Mouse (Mus musculus) heart, embryonic 11.5 days (tissue): ENCODE data around the gene Mettl16. TPM values are rescaled to one million over a fixed set of nuclear protein-coding genes. Genes with fewer than 3 reads are reported as not detected.

Source experiments
- ATAC-seq: fragments of 200-750 bp; cut with Nextera tagmentation; replicated peaks from 2 replicates; pipeline ENCODE4 v1.8.0; 2017; ENCODE audit warnings: moderate library complexity; ENCODE audit not compliant: insufficient number of reproducible peaks, low FRiP score, low TSS enrichment
- H3K27ac ChIP-seq: fragments of 300-500 bp; sonication (generic); 2 replicates; pipeline ENCODE4 v1.5.1; 2014; ENCODE audit warnings: mild to moderate bottlenecking, low read depth, low read length
- H3K27me3 ChIP-seq: fragments of 300-500 bp; sonication (generic); 2 replicates; pipeline ENCODE4 v1.6.1; 2014; ENCODE audit warnings: mild to moderate bottlenecking, low read length, mixed read lengths; ENCODE audit not compliant: control insufficient read depth, insufficient read depth
- H3K36me3 ChIP-seq: fragments of 300-500 bp; sonication (generic); 2 replicates; pipeline ENCODE4 v1.6.1; 2014; ENCODE audit warnings: mild to moderate bottlenecking, low read length, moderate library complexity, mixed read lengths; ENCODE audit not compliant: control insufficient read depth, insufficient read depth
- H3K4me1 ChIP-seq: fragments of 300-500 bp; sonication (generic); 2 replicates; pipeline ENCODE4 v1.6.1; 2014; ENCODE audit warnings: low read length; ENCODE audit not compliant: control insufficient read depth, insufficient read depth
- H3K4me2 ChIP-seq: fragments of 300-500 bp; sonication (generic); 2 replicates; pipeline ENCODE4 v1.6.1; 2014; ENCODE audit warnings: mild to moderate bottlenecking, moderate library complexity
- H3K4me3 ChIP-seq: fragments of 300-500 bp; sonication (generic); 2 replicates; pipeline ENCODE4 v1.5.1; 2014; ENCODE audit warnings: low read depth, low read length
- H3K9ac ChIP-seq: fragments of 300-500 bp; sonication (generic); 2 replicates; pipeline ENCODE4 v1.6.1; 2014; ENCODE audit warnings: mild to moderate bottlenecking, low read depth, low read length, moderate library complexity
- H3K9me3 ChIP-seq: fragments of 300-500 bp; sonication (generic); replicated peaks from 2 replicates; pipeline ENCODE4 v1.6.1; 2016; ENCODE audit warnings: low read length; ENCODE audit not compliant: control insufficient read depth
- WGBS: fragments of 180-500 bp; shearing (Covaris S2); extraction: QIAGEN DNeasy Blood & Tissue Kit; methylation state at CpG from one replicate; pipeline ENCODE4 v1.1.7; 2014; ENCODE audit not compliant: insufficient replicate concordance; 5-methylcytosine and 5-hydroxymethylcytosine counted together
- polyA plus RNA-seq: library from polyadenylated mRNA; unstranded; fragments of >200 nt; fragmentation: Nextera tagmentation; extraction: Ambion mirVana; gene quantifications from 2 replicates; pipeline ENCODE4 v1.2.1, GENCODE M21; 2014

The Mettl16 gene
- polyA plus RNA-seq, 1 experiment from 2014 or later = 28.5 TPM

DNA sequence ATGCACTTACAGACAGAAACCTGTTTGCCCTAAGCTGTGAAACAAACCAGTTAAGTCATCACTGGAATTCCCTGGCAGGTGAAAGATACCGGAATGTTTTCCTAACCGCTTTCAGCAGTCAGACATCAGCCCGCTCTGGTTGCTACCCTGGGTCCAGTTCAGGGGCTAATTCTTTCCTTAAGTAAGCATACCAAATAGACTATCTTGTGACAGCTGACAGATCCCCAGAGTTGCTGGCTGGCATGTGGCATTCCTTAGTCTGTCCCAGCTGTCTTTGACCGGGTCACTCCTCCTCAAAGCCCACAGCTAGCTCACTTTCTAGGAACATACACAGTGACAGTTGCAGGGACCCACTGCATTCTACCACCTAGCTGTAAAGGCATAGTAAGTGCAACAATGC lies 22.6 kb upstream of the Mettl16 start:
- H3K27ac ChIP-seq = peak overlapping the region; percentile 73
- peaks cover 13% of the 10 kb centered on the region for H3K4me1 ChIP-seq
- 22% methylated on average over 4 of the region's 4 CpGs for WGBS
- no peak overlapping the region for H3K9ac ChIP-seq
- no peaks in the 10 kb centered on the region for H3K27me3 ChIP-seq
- no peak overlapping the region for H3K4me2 ChIP-seq
- no peaks in the 10 kb centered on the region for H3K9me3 ChIP-seq
- H3K36me3 ChIP-seq = no peaks in the 10 kb centered on the region
- no peak overlapping the region for H3K4me3 ChIP-seq
- ATAC-seq = peak; percentile 65

DNA sequence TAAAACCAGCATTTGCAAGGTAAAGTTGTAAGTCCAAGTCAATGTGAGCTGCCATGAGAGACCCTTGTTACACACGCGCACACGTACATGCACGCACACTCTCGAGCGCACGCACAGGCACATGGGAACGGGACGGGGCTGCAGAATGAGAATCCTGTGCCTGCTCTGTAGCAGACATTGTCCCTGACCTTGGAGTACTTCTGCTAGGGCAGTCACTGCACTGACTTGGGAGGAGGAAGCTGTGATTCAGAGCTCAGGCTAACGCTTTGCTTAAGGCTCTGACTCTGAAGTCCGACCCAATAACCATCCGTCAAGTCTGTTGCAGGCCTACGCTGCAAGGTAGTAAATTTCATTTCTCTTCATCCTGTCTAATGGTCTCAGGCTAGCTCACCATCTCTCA lies 21.4 kb upstream of the Mettl16 start:
- H3K27me3 ChIP-seq = no peaks in the 10 kb centered on the region
- peaks cover 13% of the 10 kb centered on the region for H3K4me1 ChIP-seq
- H3K27ac ChIP-seq = peak overlapping the region; percentile 73; the same call in 1 of the 2 replicates
- WGBS = 84% methylated on average over 13 of the region's 13 CpGs
- H3K9me3 ChIP-seq = no peaks in the 10 kb centered on the region
- no peak overlapping the region for H3K9ac ChIP-seq
- ATAC-seq = no peak
- H3K4me2 ChIP-seq = no peak overlapping the region
- H3K36me3 ChIP-seq = no peaks in the 10 kb centered on the region
- H3K4me3 ChIP-seq = no peak overlapping the region

DNA sequence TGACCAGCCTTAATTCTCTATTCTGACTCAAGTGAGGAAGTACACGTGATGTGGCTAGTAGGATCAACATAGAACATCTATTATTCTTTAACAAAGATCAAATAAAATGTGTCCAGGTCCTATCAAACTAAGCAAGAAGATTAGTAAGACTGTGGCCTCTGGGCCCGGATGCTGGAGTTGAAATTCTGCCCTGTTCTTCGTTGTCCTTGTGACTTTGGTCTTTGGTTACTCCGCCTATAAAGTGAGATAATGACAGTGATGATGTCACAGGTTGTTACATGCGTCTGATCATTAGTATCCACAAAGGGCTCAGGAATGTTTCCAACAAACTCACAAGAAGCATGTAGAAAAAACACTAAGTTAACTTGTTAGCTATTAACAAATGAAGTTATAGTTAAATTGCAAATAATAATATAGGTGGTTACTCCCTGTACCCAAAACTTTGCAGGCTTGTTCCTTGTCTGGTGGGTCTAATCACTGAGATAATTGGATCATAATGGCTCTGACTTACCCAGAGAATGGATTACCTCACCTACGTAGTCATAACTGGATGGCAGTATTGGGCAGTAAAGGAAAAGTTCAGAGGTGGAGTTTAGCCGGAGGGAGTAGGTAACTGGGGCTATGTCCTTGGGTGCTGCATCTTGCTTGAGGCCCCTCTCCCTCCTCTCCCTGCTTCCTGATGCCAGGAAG lies 19.8 kb upstream of the Mettl16 start:
- Histone ChIP-seq H3K4me3 (no peak overlapping the region), H3K9me3 (no peaks in the 10 kb centered on the region), H3K27ac (no peak overlapping the region), H3K9ac (no peak overlapping the region), H3K4me1 (peaks cover 13% of the 10 kb centered on the region), H3K4me2 (no peak overlapping the region), H3K27me3 (no peaks in the 10 kb centered on the region), H3K36me3 (no peaks in the 10 kb centered on the region)
- WGBS = 74% methylated on average over 7 of the region's 7 CpGs
- ATAC-seq = no peak

DNA sequence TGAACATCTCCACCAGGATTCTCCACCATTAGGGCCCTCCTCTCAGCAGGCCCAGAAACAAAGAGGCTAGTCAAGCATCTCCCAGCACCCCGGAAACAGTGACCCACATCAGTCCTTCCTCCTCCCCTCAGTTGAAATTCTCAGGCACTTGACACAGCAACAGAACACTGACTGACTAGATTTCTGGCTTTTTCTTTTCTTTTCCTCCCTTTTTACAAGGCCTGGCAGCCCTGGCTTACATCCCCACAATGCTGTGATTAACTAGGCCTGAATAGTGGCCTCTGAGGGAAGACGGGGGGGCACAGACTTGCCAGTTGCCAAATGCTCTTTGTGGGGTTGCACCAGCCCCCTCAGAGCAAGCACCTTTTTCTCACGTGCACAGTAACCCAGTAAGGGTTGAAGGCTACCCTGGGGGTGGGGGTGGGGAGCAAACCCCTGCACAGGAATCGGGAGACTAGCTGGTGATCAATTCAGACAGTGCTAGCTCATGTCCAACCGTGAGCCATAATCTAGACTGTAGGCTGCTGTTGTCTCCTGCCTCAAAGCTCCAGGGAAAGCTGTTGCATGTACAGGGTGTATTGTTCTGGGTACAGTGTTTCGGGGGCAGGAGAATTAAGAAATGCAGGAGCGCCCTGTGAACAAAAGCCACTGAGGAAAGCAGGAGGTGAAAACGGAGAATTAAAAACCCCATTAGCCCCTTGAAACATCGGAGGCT lies 19.1 kb upstream of the Mettl16 start:
- peaks cover 13% of the 10 kb centered on the region for H3K4me1 ChIP-seq

DNA sequence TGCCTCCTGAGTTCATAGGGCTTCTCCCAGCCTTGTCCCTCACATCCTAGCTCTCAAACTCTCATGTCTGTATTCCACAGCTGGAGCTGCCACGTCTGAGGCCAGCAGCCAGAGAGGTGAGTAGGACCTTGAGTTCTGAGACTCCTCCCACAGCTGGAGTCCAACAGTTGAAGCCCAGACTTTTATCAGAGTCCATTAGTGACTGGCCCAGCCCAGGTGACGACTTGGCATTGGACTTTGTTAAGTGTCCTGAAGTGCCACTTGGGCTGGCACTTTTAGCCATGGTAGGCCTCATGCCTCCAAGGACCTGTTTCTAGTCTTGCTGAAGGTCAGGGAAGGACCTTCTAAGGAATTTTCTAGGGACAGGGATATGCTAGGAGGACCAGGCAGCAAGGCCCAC lies 14.0 kb upstream of the Mettl16 start:
- no peak overlapping the region for H3K9ac ChIP-seq
- H3K4me2 ChIP-seq = no peak overlapping the region
- no peak overlapping the region for H3K4me3 ChIP-seq
- no peaks in the 10 kb centered on the region for H3K27me3 ChIP-seq
- H3K4me1 ChIP-seq = no peaks in the 10 kb centered on the region
- ATAC-seq = no peak
- H3K36me3 ChIP-seq = no peaks in the 10 kb centered on the region
- 29% methylated on average over 2 of the region's 2 CpGs for WGBS
- peak overlapping the region; percentile 54; the same call in 1 of the 2 replicates for H3K27ac ChIP-seq
- H3K9me3 ChIP-seq = no peaks in the 10 kb centered on the region

More for the DNA sequence above, 19.1 kb upstream of the Mettl16 start:
- WGBS = 72% methylated on average over 9 of the region's 9 CpGs
- Histone ChIP-seq H3K27ac (no peak overlapping the region), H3K36me3 (no peaks in the 10 kb centered on the region), H3K4me2 (no peak overlapping the region), H3K4me3 (no peak overlapping the region), H3K27me3 (no peaks in the 10 kb centered on the region), H3K9ac (0 out of 2 replicates have a peak overlapping the region, but pooled peaks have one; percentile 28), H3K9me3 (no peaks in the 10 kb centered on the region)
- no peak for ATAC-seq

DNA sequence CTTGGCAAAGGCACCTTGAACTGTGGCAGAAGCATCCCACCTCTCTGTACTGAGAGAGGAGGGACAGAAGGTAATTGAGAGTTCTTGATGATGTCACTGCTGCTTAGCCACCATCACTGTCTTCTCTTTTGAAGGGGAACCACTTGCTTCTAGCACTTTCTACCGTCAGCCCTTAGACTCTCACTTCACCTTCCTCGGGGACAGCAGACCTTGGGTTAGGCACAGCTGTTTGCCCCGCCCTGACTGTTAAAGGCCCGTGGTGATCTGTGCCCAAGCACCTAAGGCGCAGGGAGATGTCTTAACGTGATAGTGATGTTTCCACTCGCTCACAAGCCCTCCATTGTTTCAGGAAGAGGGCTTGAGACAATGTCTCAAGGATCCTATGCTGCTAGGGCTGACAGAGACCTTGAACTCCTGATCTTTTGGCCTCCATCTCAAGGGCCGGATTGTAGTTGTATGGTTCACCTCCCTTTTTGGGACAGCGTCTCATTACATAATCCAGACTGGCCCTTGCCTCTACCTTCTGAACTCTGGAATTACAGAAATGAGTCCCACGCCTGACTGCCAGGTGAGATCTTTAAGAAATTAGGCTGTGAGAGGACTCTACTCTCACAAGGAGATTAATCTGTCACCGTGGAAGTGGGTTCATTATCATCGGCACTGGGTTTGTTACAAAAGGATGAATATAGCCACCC lies 9.5 kb upstream of the Mettl16 start:
- Histone ChIP-seq H3K9me3 (no peaks in the 10 kb centered on the region), H3K27ac (no peak overlapping the region), H3K36me3 (no peaks in the 10 kb centered on the region), H3K4me3 (no peak overlapping the region), H3K4me1 (no peaks in the 10 kb centered on the region), H3K27me3 (no peaks in the 10 kb centered on the region), H3K9ac (no peak overlapping the region), H3K4me2 (no peak overlapping the region)
- 68% methylated on average over 12 of the region's 12 CpGs for WGBS
- no peak for ATAC-seq

DNA sequence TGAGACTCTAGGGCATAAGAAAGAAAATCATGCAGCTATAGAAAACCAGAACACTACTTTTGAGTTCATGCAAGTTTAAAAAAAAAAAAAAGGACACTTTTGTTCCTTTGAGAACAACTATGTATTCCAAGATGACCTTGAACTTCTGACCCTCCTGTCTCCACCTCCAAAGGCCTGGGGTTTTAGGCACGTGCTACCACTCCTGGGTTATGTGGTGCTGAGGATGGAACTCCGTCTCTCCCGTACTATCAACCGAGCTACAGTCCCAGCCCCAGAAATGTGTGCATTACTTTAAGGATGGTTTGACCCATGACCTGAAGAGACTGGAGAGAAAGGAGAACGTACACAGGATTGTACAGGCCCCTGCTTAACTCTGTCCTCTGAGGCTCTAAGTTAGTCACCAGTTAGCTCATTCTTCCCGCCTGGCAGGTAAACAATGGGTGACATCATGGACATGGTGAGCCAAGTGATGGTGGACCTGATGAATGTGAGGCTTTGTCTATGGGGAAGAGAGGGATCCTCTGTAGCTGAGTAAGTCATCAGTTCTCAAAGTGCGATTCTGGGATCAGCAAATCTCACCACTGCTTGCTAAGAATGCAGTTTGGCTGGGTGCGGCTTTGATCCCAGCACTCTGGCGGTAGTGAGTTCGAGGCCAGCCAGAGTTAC lies 6.5 kb upstream of the Mettl16 start:
- no peak overlapping the region for H3K27ac ChIP-seq
- 74% methylated on average over 10 of the region's 10 CpGs for WGBS
- no peak overlapping the region for H3K4me3 ChIP-seq

DNA sequence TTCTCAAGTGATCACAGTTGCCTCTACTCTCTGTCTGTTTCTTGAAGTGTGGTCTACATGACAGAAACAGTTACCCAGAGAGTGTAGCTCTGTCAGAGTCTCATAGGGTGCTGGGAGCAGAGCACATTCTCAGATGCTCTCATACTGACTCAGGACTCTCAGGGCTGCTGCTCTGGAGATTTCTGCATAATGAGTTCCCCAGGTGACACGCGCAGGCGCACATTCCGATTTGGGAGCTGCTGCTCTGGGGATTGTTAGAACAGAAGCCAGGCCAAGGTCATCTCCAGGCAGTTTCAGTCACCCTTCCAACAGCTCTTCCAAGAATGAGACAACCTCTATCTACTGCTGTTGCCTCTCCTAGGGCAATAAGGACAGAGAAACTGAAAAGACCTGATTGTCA lies 3.2 kb upstream of the Mettl16 start:
- Histone ChIP-seq H3K36me3 (no peaks in the 10 kb centered on the region), H3K27me3 (no peaks in the 10 kb centered on the region), H3K4me2 (no peak overlapping the region), H3K9me3 (no peaks in the 10 kb centered on the region), H3K4me3 (no peak overlapping the region), H3K27ac (0 out of 2 replicates have a peak overlapping the region, but pooled peaks have one; percentile 3), H3K4me1 (peaks cover 8% of the 10 kb centered on the region), H3K9ac (no peak overlapping the region)
- 72% methylated on average over 4 of the region's 4 CpGs for WGBS
- no peak for ATAC-seq

More for the DNA sequence above, 6.5 kb upstream of the Mettl16 start:
- no peaks in the 10 kb centered on the region for H3K36me3 ChIP-seq
- H3K4me1 ChIP-seq = no peaks in the 10 kb centered on the region
- H3K27me3 ChIP-seq = no peaks in the 10 kb centered on the region
- ATAC-seq = no peak
- H3K9ac ChIP-seq = no peak overlapping the region
- H3K9me3 ChIP-seq = no peaks in the 10 kb centered on the region
- H3K4me2 ChIP-seq = no peak overlapping the region
